Mouse (Mus musculus) forebrain, postnatal 0 days (tissue): ENCODE measurements around the gene Syngr1. TPM values are rescaled to one million over a fixed set of nuclear protein-coding genes. Genes with fewer than 3 reads are reported as not detected.
A peak's percentile ranks its signal among the peaks of the same experiment; 100 is the strongest.

Experiments used
- ATAC-seq: fragments of 200-750 bp; cut with Nextera tagmentation; 2 replicates; pipeline ENCODE4 v1.8.0; 2017; ENCODE audit warnings: mild to moderate bottlenecking, moderate library complexity
- DNase-seq: peaks from one replicate; pipeline ENCODE4 v3.0.0-alpha.2; 2015
- H3K27ac ChIP-seq: fragments of 300-500 bp; sonication (generic); 2 replicates; pipeline ENCODE4 v1.5.1; 2014; ENCODE audit warnings: low read depth, mild to moderate bottlenecking, antibody characterized with exemption, low read length, moderate library complexity, mixed read lengths
- H3K27me3 ChIP-seq: fragments of 300-500 bp; sonication (generic); 2 replicates; pipeline ENCODE4 v1.6.1; 2014; ENCODE audit warnings: mild to moderate bottlenecking, low read length, mixed read lengths; ENCODE audit not compliant: insufficient read depth
- H3K36me3 ChIP-seq: fragments of 300-500 bp; sonication (generic); 2 replicates; pipeline ENCODE4 v1.6.1; 2014; ENCODE audit warnings: mild to moderate bottlenecking, moderate library complexity; ENCODE audit not compliant: insufficient read depth
- H3K4me1 ChIP-seq: fragments of 300-500 bp; sonication (generic); 2 replicates; pipeline ENCODE4 v1.6.1; 2014; ENCODE audit warnings: antibody characterized with exemption; ENCODE audit not compliant: insufficient read depth
- H3K4me2 ChIP-seq: fragments of 300-500 bp; sonication (generic); 2 replicates; pipeline ENCODE4 v1.6.1; 2014; ENCODE audit warnings: low read depth, mild to moderate bottlenecking, moderate library complexity
- H3K4me3 ChIP-seq: fragments of 300-500 bp; sonication (generic); 2 replicates; pipeline ENCODE4 v1.5.1; 2014; ENCODE audit warnings: low read depth, low read length, mixed read lengths
- H3K9ac ChIP-seq: fragments of 300-500 bp; sonication (generic); 2 replicates; pipeline ENCODE4 v1.6.1; 2014; ENCODE audit warnings: mild to moderate bottlenecking
- H3K9me3 ChIP-seq: fragments of 300-500 bp; sonication (generic); 2 replicates; pipeline ENCODE4 v1.6.1; 2016; ENCODE audit warnings: low read length
- CTCF ChIP-seq: sonication (generic); IDR thresholded peaks from 2 replicates; pipeline ENCODE4 v1.5.1; 2016; ENCODE audit warnings: antibody characterized with exemption, control low read depth, low read depth
- WGBS: fragments of 180-500 bp; shearing (Covaris S2); extraction: QIAGEN DNeasy Blood & Tissue Kit; methylation state at CpG from one replicate; pipeline ENCODE4 v1.1.7; 2014; 5-methylcytosine and 5-hydroxymethylcytosine counted together
- polyA plus RNA-seq: library from polyadenylated mRNA; unstranded; fragments of >200 nt; fragmentation: Nextera tagmentation; extraction: Ambion mirVana; gene quantifications from 2 replicates; pipeline ENCODE4 v1.2.1, GENCODE M21; 2015
- total RNA-seq: library from RNA; depleted of rRNA; stranded (reverse); fragments of >200 nt; gene quantifications from 2 replicates; pipeline ENCODE4 v1.2.3, GENCODE M21; 2014

The Syngr1 gene
- total and polyA plus RNA-seq, 2 experiments from 2014 or later, result 69.0 to 127 TPM

- no peak overlapping the region for H3K27ac ChIP-seq
- WGBS, result 22% methylated on average over 7 of the region's 7 CpGs
These were observed 907 bp downstream of the Syngr1 start for GRCm38 (mm10) chr15:80092041-80092441.

GRCm38 (mm10) chr15:80092599-80092998 lies 1.5 kb downstream of the Syngr1 start:
- Histone ChIP-seq H3K4me3 (peak overlapping the region; percentile 88), H3K36me3 (no peaks in the 10 kb centered on the region), H3K9ac (peak overlapping the region; percentile 92), H3K4me2 (peak overlapping the region; percentile 84), H3K4me1 (peaks cover 13% of the 10 kb centered on the region), H3K27me3 (no peaks in the 10 kb centered on the region), H3K27ac (no peak overlapping the region), H3K9me3 (no peaks in the 10 kb centered on the region)
- ATAC-seq (no peak), DNase-seq (no peak)
- WGBS, result 18% methylated on average over 8 of the region's 8 CpGs
- TF ChIP-seq CTCF, result no peak

More at GRCm38 (mm10) chr15:80092041-80092441, 907 bp downstream of the Syngr1 start:
- H3K36me3 ChIP-seq, result no peaks in the 10 kb centered on the region
- H3K27me3 ChIP-seq, result no peaks in the 10 kb centered on the region
- peak overlapping the region; percentile 84 for H3K4me2 ChIP-seq
- peaks cover 13% of the 10 kb centered on the region for H3K4me1 ChIP-seq
- DNase-seq (no peak), ATAC-seq (no peak)
- H3K4me3 ChIP-seq, result peak overlapping the region; percentile 88
- no peaks in the 10 kb centered on the region for H3K9me3 ChIP-seq
- H3K9ac ChIP-seq, result peak overlapping the region; percentile 92
- no peak for TF ChIP-seq CTCF

DNA sequence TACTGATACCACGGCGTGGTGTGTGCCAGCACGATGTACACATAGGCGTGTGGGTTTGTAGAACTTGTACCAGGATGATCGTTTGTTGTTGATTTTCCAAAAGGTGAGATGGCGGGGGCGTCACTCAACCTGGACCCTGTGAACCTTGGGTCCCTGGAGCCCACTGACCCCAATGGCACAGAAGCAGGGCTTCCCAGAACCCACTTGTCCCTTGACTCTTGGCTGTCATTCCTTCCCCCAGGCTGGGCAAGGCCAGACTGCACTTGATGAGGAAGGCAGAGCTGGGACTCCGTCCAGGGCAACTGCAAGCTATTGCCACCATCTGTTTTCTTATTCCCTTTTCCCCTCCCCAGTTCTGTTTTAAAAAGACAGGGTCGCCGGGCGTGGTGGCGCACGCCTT lies 3.1 kb downstream of the Syngr1 start:
- WGBS, result 91% methylated on average over 13 of the region's 13 CpGs
- H3K36me3 ChIP-seq, result no peaks in the 10 kb centered on the region
- no peak overlapping the region for H3K27ac ChIP-seq
- H3K4me2 ChIP-seq, result no peak overlapping the region
- H3K9ac ChIP-seq, result no peak overlapping the region
- ATAC-seq, result no peak
- DNase-seq, result no peak
- no peak for TF ChIP-seq CTCF
- H3K4me1 ChIP-seq, result peaks cover 13% of the 10 kb centered on the region
- no peaks in the 10 kb centered on the region for H3K9me3 ChIP-seq
- H3K4me3 ChIP-seq, result no peak overlapping the region
- H3K27me3 ChIP-seq, result no peaks in the 10 kb centered on the region

GRCm38 (mm10) chr15:80095596-80095995 lies 4.5 kb downstream of the Syngr1 start:
- DNase-seq, result no peak

GRCm38 (mm10) chr15:80096406-80096805 lies 5.3 kb downstream of the Syngr1 start:
- no peak overlapping the region for H3K9ac ChIP-seq
- no peak overlapping the region for H3K4me2 ChIP-seq
- no peak overlapping the region for H3K4me3 ChIP-seq
- no peaks in the 10 kb centered on the region for H3K36me3 ChIP-seq
- H3K4me1 ChIP-seq, result peaks cover 17% of the 10 kb centered on the region
- 68% methylated on average over 10 of the region's 10 CpGs for WGBS
- no peak overlapping the region for H3K27ac ChIP-seq
- no peak for TF ChIP-seq CTCF
- no peaks in the 10 kb centered on the region for H3K9me3 ChIP-seq
- ATAC-seq (no peak), DNase-seq (no peak)
- no peaks in the 10 kb centered on the region for H3K27me3 ChIP-seq

More at GRCm38 (mm10) chr15:80095596-80095995, 4.5 kb downstream of the Syngr1 start:
- Histone ChIP-seq H3K9me3 (no peaks in the 10 kb centered on the region), H3K4me2 (no peak overlapping the region), H3K9ac (no peak overlapping the region), H3K36me3 (no peaks in the 10 kb centered on the region), H3K4me1 (peaks cover 16% of the 10 kb centered on the region), H3K27ac (no peak overlapping the region), H3K27me3 (no peaks in the 10 kb centered on the region), H3K4me3 (no peak overlapping the region)
- no peak for ATAC-seq
- TF ChIP-seq CTCF, result no peak
- 65% methylated on average over 1 of the region's 1 CpGs for WGBS

- Histone ChIP-seq H3K4me1 (peaks cover 20% of the 10 kb centered on the region), H3K9ac (no peak overlapping the region), H3K9me3 (no peaks in the 10 kb centered on the region), H3K4me2 (0 out of 2 replicates have a peak overlapping the region, but pooled peaks have one; percentile 8), H3K27ac (no peak overlapping the region), H3K27me3 (no peaks in the 10 kb centered on the region), H3K36me3 (no peaks in the 10 kb centered on the region), H3K4me3 (no peak overlapping the region)
- no peak for TF ChIP-seq CTCF
- no peak for ATAC-seq
- WGBS, result 29% methylated on average over 19 of the region's 20 CpGs
- DNase-seq, result no peak
These were observed 6.1 kb downstream of the Syngr1 start for GRCm38 (mm10) chr15:80096946-80097881.

GRCm38 (mm10) chr15:80097999-80098461 lies 6.9 kb downstream of the Syngr1 start:
- TF ChIP-seq CTCF, result no peak
- H3K27me3 ChIP-seq, result no peaks in the 10 kb centered on the region
- H3K9ac ChIP-seq, result no peak overlapping the region
- WGBS, result 34% methylated on average over 8 of the region's 8 CpGs
- ATAC-seq (no peak), DNase-seq (no peak)
- H3K4me3 ChIP-seq, result no peak overlapping the region
- no peaks in the 10 kb centered on the region for H3K36me3 ChIP-seq
- no peak overlapping the region for H3K27ac ChIP-seq
- H3K9me3 ChIP-seq, result no peaks in the 10 kb centered on the region
- no peak overlapping the region for H3K4me2 ChIP-seq
- H3K4me1 ChIP-seq, result peaks cover 12% of the 10 kb centered on the region
